Mouse (Mus musculus) limb, embryonic 14.5 days (tissue): ENCODE results near the gene Trpv2. TPM values are rescaled to one million over a fixed set of nuclear protein-coding genes. Genes with fewer than 3 reads are reported as not detected.
A peak's percentile ranks its signal among the peaks of the same experiment; 100 is the strongest.
"Not testable (repeated sequence)": the region's sequence is repeated elsewhere in the genome, so short reads cannot be mapped to it uniquely, and the experiment has no call there.

ENCODE experiments used
- ATAC-seq: fragments of 200-750 bp; cut with Nextera tagmentation; 2 replicates; pipeline ENCODE4 v1.8.0; 2017; ENCODE audit warnings: low read depth, moderate number of reproducible peaks, moderate TSS enrichment; ENCODE audit not compliant: low FRiP score
- DNase-seq: peaks from one replicate; pipeline ENCODE4 v3.0.0-alpha.2; 2015; ENCODE audit warnings: low spot score
- H3K27ac ChIP-seq: fragments of 300-500 bp; sonication (generic); replicated peaks from 2 replicates; pipeline ENCODE4 v1.5.1; 2014; ENCODE audit warnings: low read depth, mild to moderate bottlenecking, low read length, moderate library complexity, mixed read lengths
- H3K27me3 ChIP-seq: fragments of 300-500 bp; sonication (generic); 2 replicates; pipeline ENCODE4 v1.6.1; 2014; ENCODE audit warnings: low read length, mixed read lengths; ENCODE audit not compliant: control insufficient read depth, insufficient read depth
- H3K36me3 ChIP-seq: fragments of 300-500 bp; sonication (generic); 2 replicates; pipeline ENCODE4 v1.6.1; 2014; ENCODE audit warnings: mild to moderate bottlenecking, low read length, moderate library complexity, mixed read lengths; ENCODE audit not compliant: control insufficient read depth, insufficient read depth
- H3K4me1 ChIP-seq: fragments of 300-500 bp; sonication (generic); 2 replicates; pipeline ENCODE4 v1.6.1; 2014; ENCODE audit warnings: antibody characterized with exemption, low read length, mixed read lengths; ENCODE audit not compliant: control insufficient read depth, insufficient read depth
- H3K4me2 ChIP-seq: fragments of 300-500 bp; sonication (generic); replicated peaks from 2 replicates; pipeline ENCODE4 v1.6.1; 2014; ENCODE audit warnings: low read depth, mild to moderate bottlenecking, low read length, moderate library complexity; ENCODE audit not compliant: severe bottlenecking
- H3K4me3 ChIP-seq: fragments of 300-500 bp; sonication (generic); replicated peaks from 2 replicates; pipeline ENCODE4 v1.5.1; 2014; ENCODE audit warnings: low read length
- H3K9ac ChIP-seq: fragments of 300-500 bp; sonication (generic); 2 replicates; pipeline ENCODE4 v1.6.1; 2014; ENCODE audit warnings: mild to moderate bottlenecking, low read depth, low read length, moderate library complexity; ENCODE audit not compliant: severe bottlenecking
- H3K9me3 ChIP-seq: fragments of 300-500 bp; sonication (generic); 2 replicates; pipeline ENCODE4 v1.6.1; 2016; ENCODE audit warnings: low read length; ENCODE audit not compliant: control insufficient read depth
- POLR2A ChIP-seq: fragments of 200-500 bp; IDR thresholded peaks from 2 replicates; pipeline ENCODE4 v1.8.0; 2012; ENCODE audit warnings: inconsistent platforms, mild to moderate bottlenecking, moderate library complexity, borderline replicate concordance; ENCODE audit not compliant: insufficient read depth, insufficient read length; ENCODE audit errors: extremely low read depth
- WGBS: fragments of 180-500 bp; shearing (Covaris S2); extraction: QIAGEN DNeasy Blood & Tissue Kit; methylation state at CpG from one replicate; pipeline ENCODE4 v1.1.7; 2014; 5-methylcytosine and 5-hydroxymethylcytosine counted together
- polyA plus RNA-seq, 2 experiments: library from polyadenylated mRNA; depleted of rRNA in 1 of 2; stranded (reverse) in 1 of 2; unstranded in 1 of 2; fragments of >200 nt; fragmentation: Nextera tagmentation in 1 of 2; extraction: Ambion mirVana in 1 of 2; gene quantifications; 2 replicates each; pipeline versions ENCODE4 v1.2.1 to v1.2.3; 2012 to 2014

The Trpv2 gene
- polyA plus RNA-seq, 2 experiments, result 2.7 to 2.9 TPM

- Histone ChIP-seq H3K4me2 (peak within 1 kb of the TSS; percentile 90), H3K9ac (peak within 1 kb of the TSS; percentile 80), H3K27me3 (no peaks in the 10 kb centered on the region), H3K27ac (peak within 1 kb of the TSS; percentile 85), H3K9me3 (no peaks in the 10 kb centered on the region), H3K4me1 (peaks cover 47% of the 10 kb centered on the region), H3K36me3 (no peaks in the 10 kb centered on the region; the same call in 1 of the 2 replicates), H3K4me3 (peak within 1 kb of the TSS; percentile 76)
- DNase-seq, result peak; percentile 91
- ATAC-seq, result peak; percentile 87
- peak; percentile 41; the same call in 1 of the 2 replicates for TF ChIP-seq POLR2A
- 1% methylated on average over 21 of the region's 53 CpGs for WGBS
These were observed 74.5 kb downstream of the Trpv2 start, which contains the start of gene Mmgt2 for GRCm38 (mm10) chr11:62648591-62649391. Gene Mmgt2, plus strand, starts transcription at chr11:62648664.

- not testable (repeated sequence) for ATAC-seq, H3K9me3 ChIP-seq, DNase-seq, H3K27ac ChIP-seq, H3K36me3 ChIP-seq, H3K27me3 ChIP-seq, H3K9ac ChIP-seq
- WGBS, result 78% methylated on average over 4 of the region's 4 CpGs
- peak overlapping the region; percentile 76; the same call in 1 of the 2 replicates for H3K4me3 ChIP-seq
- peak overlapping the region; percentile 90 for H3K4me2 ChIP-seq
- H3K4me1 ChIP-seq, result peaks cover 39% of the 10 kb centered on the region
These were observed 75.5 kb downstream of the Trpv2 start for GRCm38 (mm10) chr11:62649803-62650202.

Other genes with a start within 250 kb of the Trpv2 start
- 9.7 and 10.8 TPM in 2 replicates for gene Pigl, start 116.0 kb upstream of the Trpv2 start, polyA plus RNA-seq (2012; rRNA removed)
- gene Pigl, start 116.0 kb upstream of the Trpv2 start, polyA plus RNA-seq (2014; fragmentation: Nextera tagmentation; extraction: Ambion mirVana), result 7.9 and 9.0 TPM in 2 replicates
- 132 and 136 TPM in 2 replicates for gene Ncor1, start 115.9 kb upstream of the Trpv2 start, polyA plus RNA-seq (2012; rRNA removed)
- 171 and 173 TPM in 2 replicates for gene Ncor1, start 115.9 kb upstream of the Trpv2 start, polyA plus RNA-seq (2014; fragmentation: Nextera tagmentation; extraction: Ambion mirVana)
- gene Cenpv, start 35.2 kb upstream of the Trpv2 start, polyA plus RNA-seq (2012; rRNA removed), result 40.5 and 47.6 TPM in 2 replicates
- 26.7 and 27.0 TPM in 2 replicates for gene Cenpv, start 35.2 kb upstream of the Trpv2 start, polyA plus RNA-seq (2014; fragmentation: Nextera tagmentation; extraction: Ambion mirVana)
- 3,111 and 3,234 TPM in 2 replicates for gene Ubb, start 23.3 kb upstream of the Trpv2 start, polyA plus RNA-seq (2012; rRNA removed)
- 3,423 and 3,655 TPM in 2 replicates for gene Ubb, start 23.3 kb upstream of the Trpv2 start, polyA plus RNA-seq (2014; fragmentation: Nextera tagmentation; extraction: Ambion mirVana)
- gene Lrrc75a, start 74.0 kb downstream of the Trpv2 start, polyA plus RNA-seq (2012; rRNA removed), result 19.2 and 25.6 TPM in 2 replicates
- gene Lrrc75a, start 74.0 kb downstream of the Trpv2 start, polyA plus RNA-seq (2014; fragmentation: Nextera tagmentation; extraction: Ambion mirVana), result 13.7 and 20.5 TPM in 2 replicates
- gene Mmgt2, start 74.2 kb downstream of the Trpv2 start, polyA plus RNA-seq (2012; rRNA removed), result 69.7 and 87.4 TPM in 2 replicates
- 56.9 and 66.1 TPM in 2 replicates for gene Mmgt2, start 74.2 kb downstream of the Trpv2 start, polyA plus RNA-seq (2014; fragmentation: Nextera tagmentation; extraction: Ambion mirVana)
- gene Zfp287, start 157.4 kb downstream of the Trpv2 start, polyA plus RNA-seq (2012; rRNA removed), result 7.7 and 8.9 TPM in 2 replicates
- gene Zfp287, start 157.4 kb downstream of the Trpv2 start, polyA plus RNA-seq (2014; fragmentation: Nextera tagmentation; extraction: Ambion mirVana), result 9.2 and 10.7 TPM in 2 replicates
- gene Gm10428, start 178.6 kb downstream of the Trpv2 start, polyA plus RNA-seq (2012; rRNA removed), result not detected in 2 replicates
- not detected in 2 replicates for gene Gm10428, start 178.6 kb downstream of the Trpv2 start, polyA plus RNA-seq (2014; fragmentation: Nextera tagmentation; extraction: Ambion mirVana)
- 14.0 and 17.0 TPM in 2 replicates for gene Zfp286, start 215.0 kb downstream of the Trpv2 start, polyA plus RNA-seq (2012; rRNA removed)
- gene Zfp286, start 215.0 kb downstream of the Trpv2 start, polyA plus RNA-seq (2014; fragmentation: Nextera tagmentation; extraction: Ambion mirVana), result 22.2 and 31.9 TPM in 2 replicates
- gene Trim16, start 245.7 kb downstream of the Trpv2 start, polyA plus RNA-seq (2012; rRNA removed), result 14.3 and 16.2 TPM in 2 replicates
- gene Trim16, start 245.7 kb downstream of the Trpv2 start, polyA plus RNA-seq (2014; fragmentation: Nextera tagmentation; extraction: Ambion mirVana), result 19.8 and 22.8 TPM in 2 replicates